Mouse (Mus musculus) bone marrow macrophage, adult 2 months (primary cell): ENCODE data around the gene Gm49333. TPM values are rescaled to one million over a fixed set of nuclear protein-coding genes. Genes with fewer than 3 reads are reported as not detected.
A peak's percentile ranks its signal among the peaks of the same experiment; 100 is the strongest.

Source experiments
- H3K27ac ChIP-seq: 2 replicates; pipeline ENCODE4 v1.5.1; 2012; ENCODE audit warnings: low read depth, low read length; ENCODE audit not compliant: insufficient read depth
- H3K4me1 ChIP-seq: 2 replicates; pipeline ENCODE4 v1.6.1; 2012; ENCODE audit warnings: low read length; ENCODE audit not compliant: control insufficient read depth, insufficient read depth
- H3K4me3 ChIP-seq: 2 replicates; pipeline ENCODE4 v1.5.1; 2012; ENCODE audit warnings: mild to moderate bottlenecking, low read length, moderate library complexity; ENCODE audit not compliant: insufficient read depth
- CTCF ChIP-seq: IDR thresholded peaks from 2 replicates; pipeline ENCODE4 v1.5.1; 2012; ENCODE audit warnings: low read depth, mild to moderate bottlenecking, low read length, moderate library complexity
- POLR2A ChIP-seq: IDR thresholded peaks from 2 replicates; pipeline ENCODE4 v1.6.1; 2012; ENCODE audit warnings: mild to moderate bottlenecking, low read depth, low read length, borderline replicate concordance
- polyA plus RNA-seq: library from polyadenylated mRNA; stranded (reverse); fragments of >200 nt; gene quantifications from 2 replicates; pipeline ENCODE4 v1.2.4, GENCODE M21; 2012; ENCODE audit not compliant: missing spikeins, insufficient read depth, insufficient read length

Gene Gm49333
- polyA plus RNA-seq, 1 experiment = not detected

- H3K4me1 ChIP-seq = peaks cover 11% of the 10 kb centered on the region
- no peak overlapping the region for H3K4me3 ChIP-seq
- TF ChIP-seq CTCF (no peak), POLR2A (no peak)
- no peak overlapping the region for H3K27ac ChIP-seq
These were observed 11.8 kb downstream of the Gm49333 start for GRCm38 (mm10) chr16:20623211-20623610.

- TF ChIP-seq POLR2A (no peak), CTCF (no peak)
- Histone ChIP-seq H3K4me3 (no peak overlapping the region), H3K4me1 (no peaks in the 10 kb centered on the region; the same call in 1 of the 2 replicates), H3K27ac (no peak overlapping the region)
These were observed 17.5 kb downstream of the Gm49333 start for GRCm38 (mm10) chr16:20628871-20629391.

- H3K4me1 ChIP-seq = no peaks in the 10 kb centered on the region; the same call in 1 of the 2 replicates
- peak within 1 kb of the TSS; percentile 41 for H3K4me3 ChIP-seq
- H3K27ac ChIP-seq = no peak within 1 kb of the TSS
- no peak for TF ChIP-seq POLR2A
- no peak for TF ChIP-seq CTCF
These were observed 18.6 kb downstream of the Gm49333 start, which contains the start of gene Ece2 for GRCm38 (mm10) chr16:20629731-20630634. Gene Ece2 (plus strand): TSS chr16:20629828.

GRCm38 (mm10) chr16:20637410-20637809 is 26.0 kb downstream of the Gm49333 start:
- no peak overlapping the region for H3K27ac ChIP-seq
- TF ChIP-seq CTCF (no peak), POLR2A (no peak)
- peaks cover 3% of the 10 kb centered on the region; the same call in 1 of the 2 replicates for H3K4me1 ChIP-seq
- H3K4me3 ChIP-seq = no peak overlapping the region

GRCm38 (mm10) chr16:20638367-20638766 is 27.0 kb downstream of the Gm49333 start:
- H3K4me3 ChIP-seq = no peak overlapping the region
- peaks cover 3% of the 10 kb centered on the region; the same call in 1 of the 2 replicates for H3K4me1 ChIP-seq
- TF ChIP-seq POLR2A = no peak
- TF ChIP-seq CTCF = no peak
- H3K27ac ChIP-seq = no peak overlapping the region

- peak; percentile 83 for TF ChIP-seq CTCF
- TF ChIP-seq POLR2A = no peak
- Histone ChIP-seq H3K4me3 (no peak overlapping the region), H3K4me1 (peaks cover 3% of the 10 kb centered on the region; the same call in 1 of the 2 replicates), H3K27ac (no peak overlapping the region)
These were observed 30.8 kb downstream of the Gm49333 start for GRCm38 (mm10) chr16:20642161-20642560.

GRCm38 (mm10) chr16:20643911-20644310 is 32.5 kb downstream of the Gm49333 start:
- no peak overlapping the region for H3K27ac ChIP-seq
- TF ChIP-seq CTCF = no peak
- no peak for TF ChIP-seq POLR2A
- peaks cover 3% of the 10 kb centered on the region; the same call in 1 of the 2 replicates for H3K4me1 ChIP-seq

GRCm38 (mm10) chr16:20651076-20651946 is 39.9 kb downstream of the Gm49333 start, which contains the start of gene Psmd2:
Gene Psmd2 (plus strand): TSS chr16:20651652.
- Histone ChIP-seq H3K27ac (peak within 1 kb of the TSS; percentile 60), H3K4me1 (peaks cover 2% of the 10 kb centered on the region; the same call in 1 of the 2 replicates), H3K4me3 (peak within 1 kb of the TSS; percentile 84)
- TF ChIP-seq CTCF = no peak
- TF ChIP-seq POLR2A = 0 out of 2 replicates have a peak, but pooled peaks have one; percentile 31

More at GRCm38 (mm10) chr16:20643911-20644310, 32.5 kb downstream of the Gm49333 start:
- no peak overlapping the region for H3K4me3 ChIP-seq

GRCm38 (mm10) chr16:20651947-20652310 is 40.5 kb downstream of the Gm49333 start:
- peak overlapping the region; percentile 84 for H3K4me3 ChIP-seq
- peaks cover 8% of the 10 kb centered on the region for H3K4me1 ChIP-seq
- TF ChIP-seq CTCF = no peak
- peak overlapping the region; percentile 36; the same call in 1 of the 2 replicates for H3K27ac ChIP-seq
